Mouse (Mus musculus) spleen, postnatal 14 days (tissue): ENCODE results near the gene Grk5.

Source experiments
- DNase-seq, 2 experiments: peaks; one replicate each; pipeline ENCODE4 v3.0.0; 2021 to 2022; ENCODE audit warnings: low spot score in 2 of 2

Grk5 gene

DNA sequence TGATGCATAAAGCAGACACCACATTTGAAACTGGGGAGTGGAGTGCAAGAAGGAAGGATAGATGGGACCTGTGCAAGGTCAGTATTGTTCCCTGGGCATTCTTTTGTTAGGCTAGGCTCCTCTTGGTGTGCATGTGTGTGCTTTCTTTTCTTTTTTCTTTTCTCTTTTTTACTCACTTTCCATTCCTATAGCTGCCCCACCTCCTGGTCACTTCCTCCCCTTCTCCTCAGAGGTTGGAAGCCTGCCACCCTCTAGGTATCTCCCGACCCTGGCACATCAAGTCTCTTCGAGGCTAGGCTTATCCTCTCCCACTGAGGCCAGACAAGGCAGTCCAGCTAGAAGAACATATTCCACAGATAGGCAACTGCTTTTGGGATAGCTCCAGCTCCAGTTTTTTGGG lies 22.1 kb downstream of the Grk5 start:
- no peak for DNase-seq

GRCm38 (mm10) chr19:60915236-60915635 lies 25.7 kb downstream of the Grk5 start:
- no peak for DNase-seq

DNA sequence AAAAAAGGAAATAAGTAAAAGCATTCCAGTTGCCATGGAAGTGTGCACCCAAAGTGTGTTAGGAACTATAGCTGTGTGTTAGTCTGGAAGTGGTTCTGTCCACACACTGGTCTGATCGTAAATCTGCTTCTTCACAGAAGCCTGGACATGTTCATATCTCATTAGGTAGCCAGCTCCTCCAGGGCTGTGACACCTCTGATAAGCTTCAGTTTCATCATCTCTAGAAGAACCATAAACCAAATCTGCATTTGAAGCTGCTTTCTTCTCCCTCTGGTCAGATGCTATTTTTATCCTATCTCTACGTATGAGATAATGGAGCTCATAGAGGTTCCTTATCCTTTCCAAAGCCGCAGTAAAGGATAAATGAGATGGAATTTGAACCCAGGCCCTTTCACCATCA lies 26.3 kb downstream of the Grk5 start:
- no peak for DNase-seq

DNA sequence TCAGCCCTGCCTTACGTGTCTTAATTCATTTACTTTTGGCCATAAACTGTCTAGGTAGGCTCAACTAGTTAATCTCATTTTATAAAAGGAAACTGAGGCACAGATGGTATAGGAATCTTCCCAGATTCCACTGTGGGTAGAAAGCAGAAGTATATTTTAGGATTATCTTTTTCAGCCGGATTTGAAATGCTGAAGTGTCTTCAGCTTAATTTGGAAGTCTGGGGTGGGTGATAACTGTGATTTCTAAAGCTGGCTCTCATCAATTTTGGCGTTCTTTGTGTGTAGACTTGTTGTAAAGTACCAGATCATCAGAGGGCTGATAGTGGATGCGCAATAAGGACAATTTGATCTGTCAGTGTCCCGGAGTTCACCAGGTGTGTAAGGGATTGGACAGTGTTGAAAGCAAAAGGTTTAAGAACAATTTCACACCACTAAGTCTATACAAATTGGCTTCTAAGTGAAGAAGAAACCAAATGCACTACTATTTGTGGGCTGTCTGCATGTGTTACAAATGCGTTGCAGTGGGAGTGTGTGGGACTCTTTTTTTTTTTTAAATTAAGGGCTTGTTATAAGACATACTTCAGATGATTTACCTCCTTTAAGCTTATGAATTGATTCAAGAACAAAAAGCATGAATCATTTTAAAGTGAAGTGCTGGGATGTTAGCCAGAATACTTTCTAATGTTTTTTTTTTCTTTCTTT lies 27.5 kb downstream of the Grk5 start:
- no peak for DNase-seq

GRCm38 (mm10) chr19:60924534-60924933 lies 35.0 kb downstream of the Grk5 start:
- peak in 1 of 2 experiments; percentile 6 for DNase-seq

DNA sequence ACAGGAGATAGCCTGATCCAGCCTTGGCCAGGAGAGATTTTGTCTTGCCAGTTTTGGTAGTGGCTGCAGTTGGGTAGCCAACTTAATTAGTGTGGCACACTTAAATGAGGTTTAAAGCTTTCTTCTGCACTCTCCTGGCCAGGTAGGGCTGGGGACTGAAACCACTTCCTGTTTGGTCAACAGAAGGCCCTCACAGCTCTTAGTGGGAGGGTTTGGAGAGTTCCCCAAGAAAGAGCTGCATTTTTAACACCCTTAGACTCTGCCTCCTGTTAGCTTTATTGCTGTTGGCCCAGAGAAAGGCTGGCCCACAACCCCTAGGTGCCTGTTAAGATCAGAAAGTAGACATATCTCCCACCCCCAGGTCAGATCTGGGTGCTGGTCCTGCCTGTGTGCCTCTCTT lies 45.5 kb downstream of the Grk5 start:
- DNase-seq: no peak

GRCm38 (mm10) chr19:60939954-60940379 lies 50.4 kb downstream of the Grk5 start:
- DNase-seq: no peak

GRCm38 (mm10) chr19:60940866-60941265 lies 51.3 kb downstream of the Grk5 start:
- no peak for DNase-seq

GRCm38 (mm10) chr19:60945801-60946311 lies 56.3 kb downstream of the Grk5 start:
- peak in 1 of 2 experiments; percentile 8 for DNase-seq

- DNase-seq: no peak
Observed at GRCm38 (mm10) chr19:60946656-60947055, 57.1 kb downstream of the Grk5 start.

- no peak for DNase-seq
Observed at GRCm38 (mm10) chr19:60948996-60949395, 59.4 kb downstream of the Grk5 start.

DNA sequence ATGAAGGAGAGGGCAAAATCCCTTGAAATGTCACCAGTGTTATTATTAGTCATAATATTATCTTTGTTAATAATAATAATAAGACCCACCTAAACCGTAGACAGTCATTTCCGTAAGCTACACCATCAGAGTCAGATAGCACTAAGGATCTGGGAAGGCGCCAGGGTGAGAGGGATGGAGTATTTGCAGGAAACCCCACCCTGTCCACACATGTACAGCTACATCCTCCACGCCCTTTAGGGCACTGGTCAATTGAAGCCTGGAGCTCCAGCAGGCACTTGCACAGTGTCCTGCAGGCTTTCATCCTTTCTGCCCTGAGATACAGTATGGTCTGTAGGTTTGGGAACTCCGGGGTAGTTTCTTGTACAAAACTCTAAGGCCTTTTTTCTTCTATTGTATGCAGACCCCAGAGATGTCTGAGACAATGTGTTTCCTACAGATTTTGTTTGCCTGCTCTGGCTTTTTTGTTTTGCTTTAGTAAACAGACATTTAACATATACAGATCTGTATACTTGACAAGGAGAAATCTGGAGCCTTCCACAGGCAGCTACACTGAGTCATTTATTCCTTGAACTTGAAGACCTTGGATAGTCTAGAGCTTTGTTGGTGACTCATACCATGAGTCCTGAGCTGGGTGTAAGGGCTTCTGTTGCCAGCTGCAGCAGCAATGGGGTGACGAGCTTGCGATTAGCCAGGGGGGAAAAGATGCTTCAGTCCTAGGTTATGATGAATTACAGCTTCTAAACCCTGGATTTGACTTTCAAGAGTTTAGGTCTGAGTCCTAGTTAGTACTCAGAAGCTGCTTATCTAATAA lies 60.7 kb downstream of the Grk5 start:
- DNase-seq: no peak

GRCm38 (mm10) chr19:60955131-60955530 lies 65.6 kb downstream of the Grk5 start:
- no peak for DNase-seq

GRCm38 (mm10) chr19:60955712-60956111 lies 66.2 kb downstream of the Grk5 start:
- DNase-seq: no peak

DNA sequence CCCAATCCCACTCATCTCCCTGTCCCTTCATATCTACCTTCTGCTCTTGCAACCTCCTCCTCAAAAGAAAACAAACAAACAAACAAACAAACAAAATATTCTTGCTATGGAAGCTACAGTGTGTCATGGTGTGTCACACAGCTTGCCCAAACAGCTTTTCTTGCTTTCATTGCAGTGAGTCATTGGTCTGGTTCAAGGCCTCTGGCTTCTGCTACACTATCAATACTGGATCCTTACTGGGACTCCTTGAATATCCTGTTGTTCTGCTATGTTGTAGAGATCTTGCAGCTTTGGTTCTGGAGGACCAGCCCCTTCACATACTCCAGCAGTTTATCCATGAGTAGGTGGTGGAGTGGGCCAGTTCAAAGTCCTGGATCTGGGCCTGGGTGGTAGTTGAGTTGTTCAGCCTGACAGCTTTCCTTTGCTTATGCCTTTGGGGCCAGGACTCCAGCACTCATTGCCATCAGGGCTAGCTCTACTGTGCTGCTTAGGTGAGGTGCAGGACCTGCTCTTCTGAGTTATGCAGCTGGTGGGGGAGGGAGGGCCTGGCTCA lies 66.7 kb downstream of the Grk5 start:
- no peak for DNase-seq

GRCm38 (mm10) chr19:60959706-60960230 lies 70.2 kb downstream of the Grk5 start:
- DNase-seq: no peak

- no peak for DNase-seq
Observed at GRCm38 (mm10) chr19:60962358-60963061, 73.0 kb downstream of the Grk5 start.

DNA sequence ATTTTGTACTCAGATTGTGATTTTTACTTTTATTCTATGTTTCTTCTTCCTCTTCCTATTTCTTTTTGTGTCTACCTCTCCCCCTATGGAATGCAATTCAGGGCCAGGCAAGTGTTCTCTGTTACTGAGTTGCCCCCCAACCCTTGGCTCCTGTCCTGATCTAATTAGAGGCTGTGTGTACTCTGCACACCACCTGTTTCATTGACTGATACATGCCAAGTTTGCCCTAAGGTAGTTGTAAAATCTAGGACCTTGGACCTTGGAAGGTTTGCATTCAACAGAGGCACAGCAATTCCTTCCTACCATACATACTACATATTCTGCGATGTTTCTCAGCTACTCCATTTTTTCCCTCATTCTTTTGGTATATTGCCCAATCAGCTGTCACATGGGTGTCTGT lies 78.4 kb downstream of the Grk5 start:
- no peak for DNase-seq

- no peak for DNase-seq
Observed at GRCm38 (mm10) chr19:60970406-60970805, 80.9 kb downstream of the Grk5 start.

GRCm38 (mm10) chr19:60971598-60971997 lies 82.0 kb downstream of the Grk5 start:
- no peak for DNase-seq

DNA sequence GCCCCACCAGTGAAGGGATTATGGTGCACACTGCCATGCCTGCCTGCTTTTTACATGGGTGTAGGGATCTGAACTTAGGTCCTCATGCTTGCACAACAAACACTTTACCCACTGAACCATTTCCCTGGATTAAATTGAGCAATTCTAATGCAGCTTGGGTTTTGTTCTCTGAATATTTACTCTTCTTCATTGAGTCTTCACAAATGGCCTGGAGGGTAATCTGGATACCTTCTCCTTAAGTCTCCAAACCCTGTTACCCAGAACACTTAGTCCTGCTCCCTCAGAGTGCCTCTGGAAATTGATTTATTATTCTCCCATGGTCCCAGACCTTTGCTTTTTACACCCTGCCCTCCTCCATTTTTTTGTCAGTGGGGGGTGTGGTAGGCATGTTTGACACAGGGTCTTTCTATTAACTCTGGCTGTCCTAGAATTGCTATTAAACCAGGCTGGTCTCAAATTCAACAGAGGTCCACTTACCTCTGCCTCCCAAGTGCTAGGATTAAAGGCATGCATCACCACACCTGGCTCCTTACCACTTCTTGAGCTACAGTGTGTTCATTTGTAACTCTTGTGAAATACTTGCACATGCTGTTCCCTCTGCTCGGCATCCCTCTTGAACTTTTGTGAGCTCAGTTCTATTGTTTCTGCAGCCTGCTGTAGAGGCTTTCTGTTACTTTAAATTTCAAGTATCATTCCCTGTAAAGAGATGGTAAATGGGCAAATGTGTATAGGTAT lies 82.9 kb downstream of the Grk5 start:
- no peak for DNase-seq
